Mouse (Mus musculus): ENCODE data around the gene Rnf169. TPM values are rescaled to one million over a fixed set of nuclear protein-coding genes. Genes with fewer than 3 reads are reported as not detected.
"Not testable (repeated sequence)": the region's sequence is repeated elsewhere in the genome, so short reads cannot be mapped to it uniquely, and the experiment has no call there.

The Rnf169 gene
- polyA plus RNA-seq, 1 experiment, result 2.2 TPM

DNA sequence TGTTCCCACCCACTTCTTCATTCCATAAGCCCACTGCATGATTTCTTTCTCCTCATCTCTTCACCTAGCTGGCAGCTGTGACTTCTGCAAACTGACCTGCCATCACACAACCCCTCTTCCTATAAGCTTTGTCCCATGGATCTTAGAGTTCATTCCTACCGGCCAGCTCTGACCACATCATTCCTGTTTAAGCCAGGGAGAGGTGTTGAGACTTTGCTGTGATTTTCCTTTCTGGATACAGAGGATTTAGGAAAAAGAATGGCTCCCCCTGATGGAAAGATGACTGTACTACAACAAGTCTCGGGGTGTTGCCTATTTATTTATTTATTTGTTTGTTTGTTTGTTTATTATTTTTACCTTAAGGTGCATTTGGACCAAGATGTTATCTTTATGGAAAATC is 1.1 kb upstream of the Rnf169 start:
- WGBS, result 14% methylated on average over 2 of the region's 2 CpGs

DNA sequence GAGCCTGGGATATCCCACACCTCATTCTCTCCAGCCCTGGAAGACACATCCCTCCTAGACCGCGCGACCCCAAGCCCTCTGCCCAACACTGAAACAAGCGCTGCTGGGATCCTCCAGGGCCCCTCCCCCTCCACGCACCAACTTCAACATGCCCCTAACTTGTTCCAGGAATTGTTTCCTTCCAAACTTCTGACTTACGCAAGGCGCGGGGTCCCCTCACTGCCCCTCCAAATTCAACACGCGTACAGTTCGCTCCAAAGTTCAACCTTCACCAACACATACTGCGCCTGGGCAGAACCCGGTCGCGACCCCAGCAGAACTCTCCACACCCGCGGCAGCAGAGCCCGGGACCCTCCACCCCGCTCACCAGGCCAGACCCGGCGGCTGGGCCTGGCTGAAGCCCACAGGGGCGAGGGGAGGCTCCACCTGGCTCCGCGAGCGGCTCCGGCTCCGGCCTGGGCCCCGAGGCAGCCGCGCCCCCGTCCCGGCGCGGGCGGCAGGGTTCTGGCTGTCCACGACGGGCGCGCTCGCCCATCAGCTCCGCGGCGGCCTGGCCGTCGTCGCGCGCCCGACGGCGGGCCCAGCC is 609 bp downstream of the Rnf169 start:
- peak overlapping the region; percentile 98 for H3K4me3 ChIP-seq (ENCODE audit: low read depth, low read length)
- WGBS, result under 1% methylated on average over 51 of the region's 51 CpGs

More for the DNA sequence above, 1.1 kb upstream of the Rnf169 start:
- Histone ChIP-seq H3K4me1 (ENCODE audit: control insufficient read depth, insufficient read depth, insufficient read length, low read length) (peaks cover 4% of the 10 kb centered on the region; the same call in 1 of the 2 replicates), H3K27ac (ENCODE audit: insufficient read depth, low read depth, low read length) (no peak overlapping the region), H3K27me3 (ENCODE audit: control insufficient read depth, insufficient read depth, low read length) (no peaks in the 10 kb centered on the region), H3K4me3 (ENCODE audit: low read depth, low read length) (no peak overlapping the region), H3K36me3 (ENCODE audit: control insufficient read depth, insufficient read depth, low read length) (no peaks in the 10 kb centered on the region)
- TF ChIP-seq CTCF (IDR thresholded peaks at IDR 0.05; ENCODE audit: extremely low read depth, insufficient read length, insufficient replicate concordance, low read depth, low read length) (no peak), POLR2A (IDR thresholded peaks at IDR 0.05; ENCODE audit: low read depth, low read length) (no peak)

DNA sequence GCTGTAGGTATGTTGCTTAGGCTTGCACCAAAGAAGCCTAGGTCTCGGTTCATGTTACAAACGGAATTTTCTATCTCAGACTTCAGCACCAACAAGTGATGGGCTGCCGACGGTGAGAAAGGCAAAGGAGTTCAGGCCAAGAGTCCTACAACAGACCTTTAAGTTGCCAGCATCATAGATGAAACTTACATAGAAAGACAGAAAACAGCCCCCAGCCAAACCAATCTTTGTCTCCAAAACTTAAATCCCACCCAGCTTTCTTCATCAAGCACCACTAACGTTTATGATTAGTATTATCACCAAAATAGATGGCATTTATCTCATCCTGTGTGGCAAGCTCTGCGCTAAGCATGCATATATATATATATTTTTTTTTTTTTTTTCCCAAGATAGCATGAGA is 1.2 kb downstream of the Rnf169 start:
- 14% methylated on average over 6 of the region's 6 CpGs for WGBS
- Histone ChIP-seq H3K4me3 (ENCODE audit: low read depth, low read length) (peak overlapping the region; percentile 98), H3K27ac (ENCODE audit: insufficient read depth, low read depth, low read length) (no peak overlapping the region), H3K36me3 (ENCODE audit: control insufficient read depth, insufficient read depth, low read length) (no peaks in the 10 kb centered on the region), H3K27me3 (ENCODE audit: control insufficient read depth, insufficient read depth, low read length) (no peaks in the 10 kb centered on the region), H3K4me1 (ENCODE audit: control insufficient read depth, insufficient read depth, insufficient read length, low read length) (peaks cover 7% of the 10 kb centered on the region; the same call in 1 of the 2 replicates)
- TF ChIP-seq POLR2A (IDR thresholded peaks at IDR 0.05; ENCODE audit: low read depth, low read length) (no peak), CTCF (IDR thresholded peaks at IDR 0.05; ENCODE audit: extremely low read depth, insufficient read length, insufficient replicate concordance, low read depth, low read length) (no peak)

More for the DNA sequence above, 609 bp downstream of the Rnf169 start:
- Histone ChIP-seq H3K27ac (ENCODE audit: insufficient read depth, low read depth, low read length) (peak overlapping the region; percentile 29; the same call in 1 of the 2 replicates), H3K4me1 (ENCODE audit: control insufficient read depth, insufficient read depth, insufficient read length, low read length) (peaks cover 7% of the 10 kb centered on the region; the same call in 1 of the 2 replicates), H3K36me3 (ENCODE audit: control insufficient read depth, insufficient read depth, low read length) (no peaks in the 10 kb centered on the region), H3K27me3 (ENCODE audit: control insufficient read depth, insufficient read depth, low read length) (no peaks in the 10 kb centered on the region)
- no peak for TF ChIP-seq CTCF (IDR thresholded peaks at IDR 0.05; ENCODE audit: extremely low read depth, insufficient read length, insufficient replicate concordance, low read depth, low read length)
- TF ChIP-seq POLR2A (IDR thresholded peaks at IDR 0.05; ENCODE audit: low read depth, low read length), result no peak

DNA sequence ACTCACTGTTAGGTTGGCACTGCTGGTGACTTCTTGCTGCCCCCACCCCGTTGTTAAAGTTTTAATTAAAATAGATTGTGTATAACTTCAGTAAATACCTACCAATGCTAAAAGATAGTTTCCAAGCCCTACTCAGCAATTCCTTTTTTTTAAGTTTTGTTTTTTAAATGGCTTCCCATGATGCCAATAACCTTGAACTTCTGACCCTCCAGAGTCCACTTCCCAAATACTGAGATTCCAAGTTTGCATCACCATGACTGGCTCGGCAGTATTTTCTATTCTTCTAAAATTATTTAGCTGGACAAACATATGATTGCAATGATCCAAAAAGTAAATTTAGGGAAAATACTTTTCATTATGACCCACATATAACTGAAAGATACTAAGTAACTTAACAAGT is 2.2 kb downstream of the Rnf169 start:
- WGBS, result 82% methylated on average over 2 of the region's 2 CpGs
- Histone ChIP-seq H3K27me3 (ENCODE audit: control insufficient read depth, insufficient read depth, low read length) (no peaks in the 10 kb centered on the region), H3K4me1 (ENCODE audit: control insufficient read depth, insufficient read depth, insufficient read length, low read length) (peaks cover 7% of the 10 kb centered on the region; the same call in 1 of the 2 replicates), H3K27ac (ENCODE audit: insufficient read depth, low read depth, low read length) (no peak overlapping the region), H3K4me3 (ENCODE audit: low read depth, low read length) (no peak overlapping the region), H3K36me3 (ENCODE audit: control insufficient read depth, insufficient read depth, low read length) (no peaks in the 10 kb centered on the region)
- TF ChIP-seq CTCF (IDR thresholded peaks at IDR 0.05; ENCODE audit: extremely low read depth, insufficient read length, insufficient replicate concordance, low read depth, low read length), result no peak
- TF ChIP-seq POLR2A (IDR thresholded peaks at IDR 0.05; ENCODE audit: low read depth, low read length), result no peak

DNA sequence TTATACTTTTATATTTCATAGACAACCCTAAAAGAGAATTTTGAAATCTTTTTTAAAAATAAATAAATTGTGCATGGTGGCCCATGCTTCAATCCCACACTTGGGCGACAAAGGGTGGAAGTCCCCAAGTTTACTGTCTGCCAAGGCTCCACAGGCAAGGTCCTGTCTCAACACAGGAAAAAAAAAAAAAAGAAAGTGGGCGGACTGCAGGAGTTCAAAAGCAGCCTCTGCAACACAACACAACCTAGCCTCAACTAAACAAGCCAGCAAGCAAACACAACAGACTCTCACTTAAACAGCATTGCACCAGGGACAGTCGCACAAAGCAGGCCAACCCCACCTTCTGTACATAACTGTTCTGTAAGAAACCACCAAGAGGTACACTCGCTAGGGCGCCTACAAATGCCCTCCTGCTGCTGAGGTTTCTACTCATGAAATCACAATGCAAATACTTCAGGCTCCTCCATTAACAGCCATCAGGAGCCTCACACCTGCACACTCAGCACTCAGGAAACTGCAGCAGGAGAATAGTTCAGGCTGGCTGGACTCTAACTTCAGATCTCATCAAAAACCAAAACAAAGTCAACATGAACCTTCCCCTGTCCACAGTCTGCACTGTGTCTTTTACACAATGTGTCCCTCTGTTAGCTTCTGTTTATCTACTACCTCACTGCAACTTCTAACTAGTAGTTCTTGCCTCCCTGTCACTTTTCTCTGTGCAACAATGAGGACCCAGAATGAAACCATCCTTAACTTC is 4.3 kb downstream of the Rnf169 start:
- peaks cover 7% of the 10 kb centered on the region; the same call in 1 of the 2 replicates for H3K4me1 ChIP-seq (ENCODE audit: control insufficient read depth, insufficient read depth, insufficient read length, low read length)
- no peak overlapping the region for H3K27ac ChIP-seq (ENCODE audit: insufficient read depth, low read depth, low read length)
- TF ChIP-seq CTCF (IDR thresholded peaks at IDR 0.05; ENCODE audit: extremely low read depth, insufficient read length, insufficient replicate concordance, low read depth, low read length) (no peak), POLR2A (IDR thresholded peaks at IDR 0.05; ENCODE audit: low read depth, low read length) (no peak)
- WGBS, result 68% methylated on average over 5 of the region's 5 CpGs
- H3K4me3 ChIP-seq (ENCODE audit: low read depth, low read length), result no peak overlapping the region
- no peaks in the 10 kb centered on the region for H3K27me3 ChIP-seq (ENCODE audit: control insufficient read depth, insufficient read depth, low read length)
- no peaks in the 10 kb centered on the region for H3K36me3 ChIP-seq (ENCODE audit: control insufficient read depth, insufficient read depth, low read length)

DNA sequence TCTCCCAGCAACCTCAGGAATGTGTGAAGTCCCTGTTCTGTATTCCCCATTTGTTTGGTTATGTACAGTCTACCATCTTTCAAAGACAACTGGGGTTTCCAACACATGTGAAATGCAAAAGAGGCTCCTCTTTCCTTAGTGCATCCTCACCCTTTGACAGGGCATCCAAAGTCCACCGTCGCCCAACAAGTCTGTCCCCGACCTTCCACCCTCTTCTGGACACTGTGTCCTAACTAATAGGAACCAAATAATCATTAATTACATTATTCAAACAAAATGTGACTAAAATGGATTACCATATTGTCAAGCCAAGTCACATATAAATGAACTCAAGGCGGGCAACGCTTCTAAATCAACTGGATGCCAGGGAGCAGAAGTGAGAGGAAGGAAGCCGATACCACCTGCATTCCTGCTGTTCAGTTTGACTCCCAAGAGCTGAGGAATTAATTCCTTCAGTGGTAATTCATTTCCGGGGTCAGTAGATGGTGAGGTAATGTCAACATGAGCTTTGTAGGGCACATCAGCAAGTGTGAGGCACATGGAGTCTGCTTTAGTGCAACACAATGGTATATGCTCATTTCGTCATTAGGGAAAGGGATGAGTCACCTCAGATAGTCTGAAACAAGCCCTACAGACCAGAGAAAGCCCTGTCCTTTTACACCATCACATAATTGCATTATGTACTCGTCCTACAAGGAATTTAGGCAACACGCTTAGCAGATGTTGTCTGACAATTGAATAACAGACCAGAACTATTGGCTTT is 5.9 kb downstream of the Rnf169 start:
- Histone ChIP-seq H3K27me3 (ENCODE audit: control insufficient read depth, insufficient read depth, low read length) (no peaks in the 10 kb centered on the region), H3K36me3 (ENCODE audit: control insufficient read depth, insufficient read depth, low read length) (no peaks in the 10 kb centered on the region), H3K4me1 (ENCODE audit: control insufficient read depth, insufficient read depth, insufficient read length, low read length) (peaks cover 7% of the 10 kb centered on the region; the same call in 1 of the 2 replicates), H3K4me3 (ENCODE audit: low read depth, low read length) (no peak overlapping the region), H3K27ac (ENCODE audit: insufficient read depth, low read depth, low read length) (no peak overlapping the region)
- 78% methylated on average over 10 of the region's 10 CpGs for WGBS
- no peak for TF ChIP-seq POLR2A (IDR thresholded peaks at IDR 0.05; ENCODE audit: low read depth, low read length)
- TF ChIP-seq CTCF (IDR thresholded peaks at IDR 0.05; ENCODE audit: extremely low read depth, insufficient read length, insufficient replicate concordance, low read depth, low read length), result no peak

DNA sequence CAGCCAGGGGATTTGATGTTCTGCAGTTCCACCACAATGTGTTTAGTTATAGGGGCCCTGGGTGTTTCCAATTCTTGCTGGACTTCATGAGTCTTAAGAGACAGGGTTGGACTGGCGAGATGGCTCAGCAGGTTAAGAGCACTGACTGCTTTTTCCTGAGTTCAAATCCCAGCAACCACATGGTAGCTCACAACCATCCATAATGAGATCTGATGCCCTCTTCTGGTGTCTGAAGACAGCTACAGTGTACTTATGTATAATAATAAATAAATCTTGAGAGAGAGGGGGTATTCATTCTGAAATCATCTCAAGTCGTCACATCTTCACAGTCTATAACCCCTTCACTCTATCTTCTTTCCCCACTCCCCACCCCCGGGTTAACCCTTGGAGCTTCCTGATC is 7.3 kb downstream of the Rnf169 start:
- not testable (repeated sequence) for H3K27me3 ChIP-seq (ENCODE audit: control insufficient read depth, insufficient read depth, low read length); H3K4me3 ChIP-seq (ENCODE audit: low read depth, low read length); H3K36me3 ChIP-seq (ENCODE audit: control insufficient read depth, insufficient read depth, low read length); H3K4me1 ChIP-seq (ENCODE audit: control insufficient read depth, insufficient read depth, insufficient read length, low read length); H3K27ac ChIP-seq (ENCODE audit: insufficient read depth, low read depth, low read length)
- WGBS, result 90% methylated on average over 3 of the region's 3 CpGs
